Mouse (Mus musculus): ENCODE measurements at regions not wholly inside any gene's neighbourhood (a gene's known extent, or its start where the extent isn't known, plus 50 kb on each side); places are given as distances from the start of the nearest gene placed in this dataset.

- TF ChIP-seq POLR2A (IDR thresholded peaks at IDR 0.05; ENCODE audit: extremely low read depth, insufficient read depth, low read length) (no peak), CTCF (IDR thresholded peaks at IDR 0.05; ENCODE audit: extremely low read depth, insufficient read depth, low read length) (no peak)
Observed at GRCm38 (mm10) chr14:120568054-120568453, 89.8 kb downstream of the Rap2a start.

Measured in cortical plate, adult 2 months (tissue).